In the genomic region with DNA sequence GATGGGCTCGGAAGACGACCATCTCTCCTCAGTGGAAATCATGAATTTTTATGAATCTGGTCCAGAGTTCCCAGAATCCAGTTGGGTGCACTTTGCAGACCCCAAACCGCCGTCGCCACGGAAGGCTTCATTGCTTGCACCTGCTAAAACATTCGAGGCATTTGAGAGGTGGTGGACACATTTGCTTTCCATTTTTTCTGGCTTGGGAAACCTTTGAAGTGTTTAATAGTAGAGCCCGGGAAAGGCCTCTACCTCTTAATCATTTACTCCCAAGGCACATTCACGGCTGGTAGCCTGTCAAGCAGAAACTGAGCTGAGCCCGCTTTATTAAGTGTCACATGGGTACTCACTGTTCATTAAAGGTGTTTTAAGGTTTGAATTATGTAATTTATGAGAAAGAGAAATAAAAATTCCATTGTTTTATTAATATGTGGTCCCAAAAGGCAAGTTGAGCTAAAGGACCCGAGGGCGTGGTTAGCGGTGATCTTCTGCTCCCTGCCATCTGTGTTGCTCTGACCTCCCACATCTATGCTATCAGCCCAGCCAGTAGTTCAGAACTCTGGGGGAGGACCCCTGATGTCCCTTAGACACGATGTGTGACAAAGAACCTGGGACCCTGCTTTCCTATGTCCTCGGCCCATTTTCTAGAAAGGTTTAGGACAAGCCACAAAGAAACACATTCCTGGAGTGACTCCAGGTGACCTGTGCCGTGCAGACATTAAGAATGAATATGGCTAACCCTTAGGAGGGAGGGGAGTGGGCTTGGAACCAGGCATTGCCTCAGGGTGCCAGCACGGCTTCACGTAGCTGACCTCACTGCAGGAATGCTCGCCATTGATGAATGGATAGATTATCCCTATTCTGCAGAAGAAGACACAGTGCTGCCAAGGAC, we compare ENCODE assay signal across 15 mouse cellular contexts.
DNase-seq lines count a peak whose midpoint lies in the region; ATAC-seq and TF ChIP-seq lines count a peak whose summit lies in the region.
"Had no signal": no experiment of that assay in that cellular context is flagged by ENCODE, and none has a peak within 500 bp of the region (broad histone marks: within the 10 kb centered on the region; RNA-seq: fewer than 3 reads in every experiment).

No protein-coding gene starts in this region.

- no peak overlapping the region for H3K27ac ChIP-seq in stomach, postnatal 0 days (replicated peaks)
- H3K27ac ChIP-seq: embryonic facial prominence, embryonic 12.5 days; liver, embryonic 15.5 days; neural tube, embryonic 15.5 days had no signal

- 65% methylated on average over 19 of the region's 19 CpGs for WGBS in stomach, postnatal 0 days

- DNase-seq in Muller cell, postnatal 12 days (ENCODE audit: inconsistent ontology term) = peak; percentile 9
- DNase-seq in ZHBTc4 (ENCODE audit: low read depth, low spot score) = peak; percentile 24
- DNase-seq in kidney, adult 8-10 months = peak; percentile 66 to 86
- peak; percentile 50 to 85 for DNase-seq in kidney, postnatal 36 days
- DNase-seq in stomach, postnatal 0 days (ENCODE audit: low spot score) = no peak
- DNase-seq in urinary bladder, postnatal 10 days (ENCODE audit: low spot score) = no peak
- DNase-seq: adrenal gland, postnatal 25 days; cerebellum, adult 9-11 months; layer of hippocampus, adult 9-11 months; lung, postnatal 36 days; thymus, postnatal 14 days had no signal

- H3K36me3 ChIP-seq in stomach, postnatal 0 days (ENCODE audit: control insufficient read depth, insufficient read depth, low read length) = no peaks in the 10 kb centered on the region
- H3K36me3 ChIP-seq: embryonic facial prominence, embryonic 12.5 days; liver, embryonic 15.5 days; neural tube, embryonic 15.5 days had no signal

- no peak for ATAC-seq in stomach, postnatal 0 days (ENCODE audit: low FRiP score, low TSS enrichment)
- no peak for ATAC-seq in megakaryocyte-erythroid progenitor cell, adult 5-6 weeks (replicated peaks; ENCODE audit: low FRiP score, low TSS enrichment, poor library complexity, severe bottlenecking)

- no peaks in the 10 kb centered on the region for H3K27me3 ChIP-seq in stomach, postnatal 0 days (ENCODE audit: control insufficient read depth, insufficient read depth, low read length)
- H3K27me3 ChIP-seq: embryonic facial prominence, embryonic 12.5 days; liver, embryonic 15.5 days; neural tube, embryonic 15.5 days had no signal

- no peak for TF ChIP-seq EP300 in stomach, postnatal 0 days (optimal IDR thresholded peaks at IDR 0.05)

- H3K9ac ChIP-seq in stomach, postnatal 0 days (ENCODE audit: low read length) = no peak overlapping the region
- H3K9ac ChIP-seq: embryonic facial prominence, embryonic 12.5 days; liver, embryonic 15.5 days; neural tube, embryonic 15.5 days had no signal

- TF ChIP-seq CTCF in stomach, postnatal 0 days (IDR thresholded peaks at IDR 0.05; ENCODE audit: low read depth) = no peak

- H3K4me1 ChIP-seq in stomach, postnatal 0 days (replicated peaks; ENCODE audit: control insufficient read depth, insufficient read depth) = no peaks in the 10 kb centered on the region
- H3K4me1 ChIP-seq: liver, embryonic 15.5 days; neural tube, embryonic 15.5 days had no signal

- no peak overlapping the region for H3K4me2 ChIP-seq in stomach, postnatal 0 days (replicated peaks; ENCODE audit: low read depth)
- H3K4me2 ChIP-seq: embryonic facial prominence, embryonic 12.5 days; liver, embryonic 15.5 days; neural tube, embryonic 15.5 days had no signal

- H3K9me3 ChIP-seq in stomach, postnatal 0 days (ENCODE audit: control insufficient read depth, low read length) = no peaks in the 10 kb centered on the region
- H3K9me3 ChIP-seq: embryonic facial prominence, embryonic 12.5 days; liver, embryonic 15.5 days; neural tube, embryonic 15.5 days had no signal

- H3K4me3 ChIP-seq in stomach, postnatal 0 days (ENCODE audit: low read depth, low read length) = no peak overlapping the region
- H3K4me3 ChIP-seq: embryonic facial prominence, embryonic 12.5 days; liver, embryonic 15.5 days; neural tube, embryonic 15.5 days had no signal

Comparison
In these comparisons a context has a peak if more than half of its experiments do, and no peak if none do; other contexts are left out.
1. DNase-seq: peak in Muller cell, postnatal 12 days (single experiment), ZHBTc4 (single experiment), kidney, adult 8-10 months (2 of 2) and kidney, postnatal 36 days (2 of 2); none in stomach, postnatal 0 days (single experiment) and urinary bladder, postnatal 10 days (single experiment).